Mouse (Mus musculus): ENCODE results near the gene Pmel. TPM values are rescaled to one million over a fixed set of nuclear protein-coding genes. Genes with fewer than 3 reads are reported as not detected.

The Pmel gene
- total RNA-seq, 2 experiments from 2014 or later = 2.0 to 2.6 TPM

DNA sequence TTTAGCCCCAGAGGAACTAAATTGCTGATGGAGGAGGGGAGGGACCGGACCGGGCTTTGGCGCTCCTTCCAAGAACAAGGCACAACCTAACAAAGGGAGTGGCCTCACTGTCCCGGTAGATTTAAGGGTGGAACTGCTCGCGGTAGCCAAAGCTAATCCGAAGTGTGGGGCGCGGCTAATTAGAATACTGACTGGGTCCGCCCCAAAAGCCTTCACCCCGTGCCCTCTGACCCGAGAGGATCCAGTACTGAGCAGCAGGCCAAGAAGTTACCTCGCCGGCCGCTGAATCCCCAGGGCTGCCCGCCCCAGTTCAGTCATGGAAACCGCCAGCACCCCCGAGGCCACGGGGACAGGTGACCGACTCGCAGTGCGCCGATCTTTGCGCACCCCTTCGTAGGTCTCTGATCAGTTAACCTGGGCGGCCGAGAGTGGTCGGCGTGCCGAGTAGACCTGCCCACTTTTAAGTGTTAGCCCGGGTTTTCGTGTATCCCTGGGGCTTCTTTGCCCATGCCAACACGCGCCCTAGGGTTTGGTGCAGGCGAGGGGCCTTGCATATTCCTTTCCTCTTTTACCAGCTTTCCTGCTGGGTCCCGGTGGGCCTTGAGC, 43.8 kb downstream of the Pmel start, which contains the start of gene Pym1:
Gene Pym1, plus strand, starts transcription at position 244 of the 606 bp plus-strand sequence.
- peak; percentile 52 to 61 for DNase-seq (ENCODE audit: low spot score in 2 of 2)

DNA sequence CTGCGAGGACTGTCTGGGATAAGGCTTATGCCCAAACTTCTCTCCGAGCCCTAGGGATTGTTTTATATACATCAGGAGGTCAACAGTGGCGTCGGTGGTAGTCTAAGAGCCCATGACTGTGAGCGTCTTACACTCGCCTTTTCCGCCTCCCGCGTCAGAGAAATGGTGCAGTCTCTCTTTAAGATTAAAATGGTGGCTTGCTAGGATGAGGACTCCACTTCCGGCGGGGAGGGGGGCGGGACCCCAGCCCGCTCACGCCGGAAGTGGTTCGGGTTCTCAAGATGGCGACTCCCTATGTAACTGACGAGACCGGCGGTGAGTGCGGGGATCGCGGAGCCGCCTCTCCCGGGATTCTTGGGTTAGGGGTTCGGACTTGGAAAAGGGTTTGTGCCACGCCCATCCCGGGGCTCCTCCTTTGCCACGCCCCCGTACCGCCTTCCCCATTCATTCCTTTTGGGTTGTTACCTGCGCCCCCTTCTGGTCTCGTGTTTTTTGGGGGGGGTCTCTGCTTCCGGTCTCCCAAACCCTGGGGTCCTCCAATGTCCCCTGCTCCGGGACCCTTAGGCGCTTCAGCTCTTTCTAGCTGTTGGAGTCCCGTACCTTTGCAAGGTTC, 44.4 kb downstream of the Pmel start:
- peak; percentile 37 to 64 for DNase-seq (ENCODE audit: low spot score in 2 of 2)

Other genes starting within 250 kb of the Pmel start
- gene Smarcc2, start 244.9 kb upstream of the Pmel start, total RNA-seq (2021) = 100 to 1,000 TPM; 138 to 157 TPM
- 100 to 1,000 TPM; 703 to 716 TPM for gene Myl6, start 210.1 kb upstream of the Pmel start, total RNA-seq (2021)
- 1 to 10 TPM; 6.8 to 8.2 TPM for gene Myl6b, start 205.5 kb upstream of the Pmel start, total RNA-seq (2021)
- gene Esyt1, start 178.3 kb upstream of the Pmel start, total RNA-seq (2021) = 10 to 100 TPM; 30.3 to 34.5 TPM
- 10 to 100 TPM; 10.9 to 11.0 TPM for gene Zc3h10, start 156.4 kb upstream of the Pmel start, total RNA-seq (2021)
- gene Rpl41, start 154.9 kb upstream of the Pmel start, total RNA-seq (2021) = 1,000 to 10,000 TPM; 3,532 to 3,650 TPM
- 100 to 1,000 TPM; 112 to 119 TPM for gene Pa2g4, start 138.2 kb upstream of the Pmel start, total RNA-seq (2021)
- 10 to 100 TPM in 1 of 2 experiments, 1 to 10 TPM in 1; 8.9 to 10.9 TPM for gene Erbb3, start 114.5 kb upstream of the Pmel start, total RNA-seq (2021)
- gene Rps26, start 77.4 kb upstream of the Pmel start, total RNA-seq (2021) = 100 to 1,000 TPM; 935 to 938 TPM
- gene Ikzf4, start 58.2 kb upstream of the Pmel start, total RNA-seq (2021) = 1 to 10 TPM; 3.8 to 4.1 TPM
- gene Suox, start 30.1 kb upstream of the Pmel start, total RNA-seq (2021) = 10 to 100 TPM; 18.7 to 22.7 TPM
- 100 to 1,000 TPM; 113 to 115 TPM for gene Rab5b, start 7.9 kb upstream of the Pmel start, total RNA-seq (2021)
- gene Cdk2, start 836 bp downstream of the Pmel start, total RNA-seq (2021) = 10 to 100 TPM; 46.8 to 50.3 TPM
- 10 to 100 TPM; 10.9 to 11.8 TPM for gene Dgka, start 40.7 kb downstream of the Pmel start, total RNA-seq (2021)
- gene Pym1, start 43.7 kb downstream of the Pmel start, total RNA-seq (2021) = 10 to 100 TPM; 39.7 to 40.1 TPM
- 10 to 100 TPM; 23.8 to 29.2 TPM for gene Mmp19, start 86.7 kb downstream of the Pmel start, total RNA-seq (2021)
- 10 to 100 TPM; 76.6 to 80.8 TPM for gene Dnajc14, start 99.9 kb downstream of the Pmel start, total RNA-seq (2021)
- 10 to 100 TPM; 18.0 to 19.5 TPM for gene Tmem198b, start 100.2 kb downstream of the Pmel start, total RNA-seq (2021)
- 10 to 100 TPM; 52.2 to 64.4 TPM for gene Sarnp, start 113.1 kb downstream of the Pmel start, total RNA-seq (2021)
- gene Ormdl2, start 117.5 kb downstream of the Pmel start, total RNA-seq (2021) = 10 to 100 TPM; 31.6 to 32.4 TPM
- 1 to 10 TPM; 5.1 to 8.9 TPM for gene Gdf11, start 187.5 kb downstream of the Pmel start, total RNA-seq (2021)
- gene Cd63, start 196.8 kb downstream of the Pmel start, total RNA-seq (2021) = 100 to 1,000 TPM; 304 to 317 TPM
- 10 to 100 TPM; 13.5 to 24.2 TPM for gene Rdh5, start 218.7 kb downstream of the Pmel start, total RNA-seq (2021)
- gene Bloc1s1, start 219.8 kb downstream of the Pmel start, total RNA-seq (2021) = 100 to 1,000 TPM; 158 to 168 TPM
- 10 to 100 TPM; 13.9 to 17.2 TPM for gene Itga7, start 229.6 kb downstream of the Pmel start, total RNA-seq (2021)

Data from adrenal gland, postnatal 4 days (tissue).